Mouse (Mus musculus): ENCODE data around the gene Sec16a. TPM values are rescaled to one million over a fixed set of nuclear protein-coding genes. Genes with fewer than 3 reads are reported as not detected.

Sec16a gene
- polyA plus RNA-seq (2012; rRNA removed; ENCODE audit: low replicate concordance): 103 and 116 TPM in 2 replicates

DNA sequence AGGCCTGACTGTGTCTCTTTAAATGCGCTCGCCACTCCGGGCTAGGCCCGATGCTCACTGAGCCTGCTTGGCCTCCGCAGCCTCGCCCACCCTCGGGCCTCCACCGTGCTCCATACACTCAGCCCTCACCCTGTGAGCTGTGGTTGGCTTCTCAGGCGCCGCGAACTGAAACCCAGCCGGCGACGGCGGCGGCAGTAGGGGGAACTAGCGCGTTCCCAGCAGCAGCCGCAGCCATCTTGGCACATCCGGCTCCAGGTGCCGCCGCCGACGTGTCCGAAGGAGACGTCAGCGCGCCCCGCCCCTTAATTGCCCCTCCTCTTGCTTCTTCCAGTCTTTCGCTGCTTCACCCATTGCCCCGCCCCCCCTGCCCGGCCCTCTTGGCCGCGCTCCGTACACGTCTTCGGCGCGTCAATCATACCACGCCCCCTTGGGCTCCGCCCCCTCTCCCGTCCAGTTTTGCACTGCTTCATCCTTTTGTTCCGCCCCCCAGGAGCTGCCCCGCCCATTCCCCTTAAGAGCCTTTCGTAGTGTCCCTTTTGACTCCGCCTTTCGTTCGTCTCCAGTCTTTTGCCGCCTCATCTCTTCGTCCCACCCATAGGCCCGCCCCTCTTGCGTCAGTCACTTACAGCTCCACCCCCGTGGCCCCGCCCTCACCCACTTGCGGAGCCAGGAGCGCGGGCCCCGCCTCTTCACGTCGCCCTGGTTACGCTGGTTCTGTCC is at the start of gene Sec16a:
Gene Sec16a (minus strand): TSS at position 271 of the 720 bp plus-strand sequence.

DNA sequence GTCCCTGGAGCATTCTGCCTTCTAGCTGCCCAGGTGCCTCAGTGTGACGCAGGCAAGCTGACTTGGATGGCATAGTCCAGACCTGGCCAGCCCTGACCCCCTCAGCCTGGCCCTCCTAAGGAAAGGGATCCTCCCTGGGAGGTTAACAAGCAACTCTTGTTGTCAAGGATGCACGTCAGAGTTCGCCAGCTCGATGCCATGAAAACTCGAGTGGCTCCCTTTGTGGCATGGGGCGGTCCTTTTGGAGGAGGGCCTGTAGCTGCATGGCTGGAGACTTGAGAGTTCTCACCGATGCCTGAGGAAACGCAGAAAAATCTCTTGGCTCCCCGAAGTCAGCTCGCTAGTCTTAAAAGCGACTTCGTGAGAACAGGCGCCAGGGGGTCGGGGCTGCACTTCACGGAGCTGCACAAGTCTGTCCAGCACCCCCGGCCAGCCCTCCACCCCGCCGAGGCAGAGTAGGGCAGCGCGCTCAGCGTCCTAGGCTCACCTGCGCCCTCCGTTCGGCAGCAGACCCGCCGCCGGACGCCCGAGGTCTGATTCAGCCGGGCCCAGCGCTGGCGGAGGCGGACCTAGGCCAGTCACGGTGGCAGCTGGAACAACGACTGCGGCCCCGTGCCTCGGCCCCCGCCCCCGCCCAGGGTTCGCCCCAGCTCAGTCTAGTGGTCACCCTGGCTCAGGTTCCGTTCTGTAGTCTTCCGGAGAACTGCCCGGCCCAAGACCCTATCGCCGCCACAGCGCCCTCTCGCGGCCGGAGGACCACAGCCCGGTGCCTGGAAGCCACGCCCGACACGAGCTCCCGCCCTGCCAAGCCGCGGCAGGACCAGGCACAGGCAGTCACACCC is 36.3 kb downstream of the Sec16a start, which contains the start of gene Inpp5e:
Gene Inpp5e (minus strand): TSS at position 689 of the 842 bp plus-strand sequence.

GRCm38 (mm10) chr2:26389154-26389690 is 55.8 kb downstream of the Sec16a start, which contains the start of the genes Entr1 and Pmpca:
Gene Entr1, minus strand, starts transcription at chr2:26389316.
Gene Pmpca, plus strand, starts transcription at chr2:26389339.

GRCm38 (mm10) chr2:26380131-26380771 is 64.8 kb downstream of the Sec16a start, which contains the start of gene Snapc4:
Gene Snapc4, minus strand, starts transcription at chr2:26380653.

GRCm38 (mm10) chr2:26360772-26361171 is 84.2 kb downstream of the Sec16a start, which contains the start of gene Card9:
Gene Card9, minus strand, starts transcription at chr2:26360918.

Other genes with a start within 250 kb of the Sec16a start
- gene Lhx3, start 236.9 kb downstream of the Sec16a start, polyA plus RNA-seq (2012; rRNA removed; ENCODE audit: low replicate concordance): not detected in 2 replicates
- gene Qsox2, start 207.7 kb downstream of the Sec16a start, polyA plus RNA-seq (2012; rRNA removed; ENCODE audit: low replicate concordance): 11.7 and 13.9 TPM in 2 replicates
- 0.50 and 0.73 TPM in 2 replicates for gene Ccdc187, start 150.7 kb downstream of the Sec16a start, polyA plus RNA-seq (2012; rRNA removed; ENCODE audit: low replicate concordance)
- 19.1 and 31.7 TPM in 2 replicates for gene Gpsm1, start 129.7 kb downstream of the Sec16a start, polyA plus RNA-seq (2012; rRNA removed; ENCODE audit: low replicate concordance)
- 23.6 and 24.9 TPM in 2 replicates for gene Dnlz, start 93.1 kb downstream of the Sec16a start, polyA plus RNA-seq (2012; rRNA removed; ENCODE audit: low replicate concordance)
- 6.2 and 11.1 TPM in 2 replicates for gene Card9, start 84.3 kb downstream of the Sec16a start, polyA plus RNA-seq (2012; rRNA removed; ENCODE audit: low replicate concordance)
- 37.3 and 48.9 TPM in 2 replicates for gene Snapc4, start 64.6 kb downstream of the Sec16a start, polyA plus RNA-seq (2012; rRNA removed; ENCODE audit: low replicate concordance)
- gene Entr1, start 55.9 kb downstream of the Sec16a start, polyA plus RNA-seq (2012; rRNA removed; ENCODE audit: low replicate concordance): 85.9 and 95.2 TPM in 2 replicates
- gene Pmpca, start 55.9 kb downstream of the Sec16a start, polyA plus RNA-seq (2012; rRNA removed; ENCODE audit: low replicate concordance): 26.6 and 59.7 TPM in 2 replicates
- gene Inpp5e, start 36.0 kb downstream of the Sec16a start, polyA plus RNA-seq (2012; rRNA removed; ENCODE audit: low replicate concordance): 32.3 and 33.1 TPM in 2 replicates
- 51.4 and 106 TPM in 2 replicates for gene Notch1, start 71.4 kb upstream of the Sec16a start, polyA plus RNA-seq (2012; rRNA removed; ENCODE audit: low replicate concordance)
- 381 and 497 TPM in 2 replicates for gene Egfl7, start 134.8 kb upstream of the Sec16a start, polyA plus RNA-seq (2012; rRNA removed; ENCODE audit: low replicate concordance)
- not detected in 2 replicates for gene Gm20532, start 141.4 kb upstream of the Sec16a start, polyA plus RNA-seq (2012; rRNA removed; ENCODE audit: low replicate concordance)
- gene Agpat2, start 159.2 kb upstream of the Sec16a start, polyA plus RNA-seq (2012; rRNA removed; ENCODE audit: low replicate concordance): 1,162 and 1,266 TPM in 2 replicates
- gene Fam69b, start 183.2 kb upstream of the Sec16a start, polyA plus RNA-seq (2012; rRNA removed; ENCODE audit: low replicate concordance): 33.4 and 38.4 TPM in 2 replicates
- gene Lcn4, start 226.1 kb upstream of the Sec16a start, polyA plus RNA-seq (2012; rRNA removed; ENCODE audit: low replicate concordance): 0.66 and 1.3 TPM in 2 replicates